Mouse (Mus musculus): ENCODE measurements around the gene Clec5a.
"Not testable (repeated sequence)": the region's sequence is repeated elsewhere in the genome, so short reads cannot be mapped to it uniquely, and the experiment has no call there.

The Clec5a gene

DNA sequence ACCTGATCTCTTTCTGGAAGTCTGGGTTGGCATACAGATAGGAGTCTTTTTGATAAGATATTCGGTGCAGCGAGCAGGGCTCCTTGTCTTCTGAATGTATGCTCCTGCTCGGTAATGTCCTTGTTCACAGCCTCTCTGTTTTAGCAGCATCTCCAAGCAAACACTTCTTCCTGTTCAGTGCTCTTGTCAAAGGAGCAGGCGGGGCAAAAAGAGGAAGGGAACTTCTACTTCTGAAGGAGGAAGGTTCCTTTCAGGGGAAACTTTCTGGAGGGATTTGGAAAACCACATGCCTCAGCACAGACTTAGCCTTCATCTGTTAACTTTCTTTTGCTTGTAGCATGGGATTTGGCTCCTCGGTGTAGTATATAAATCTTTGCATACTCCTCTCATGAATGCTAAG is at the start of gene Clec5a:
TSS of gene Clec5a (minus strand) at position 177 of the 400 bp plus-strand sequence.
- no peak for DNase-seq

GRCm38 (mm10) chr6:40634640-40635071 is 49.0 kb upstream of the Clec5a start:
- DNase-seq, result no peak

- DNase-seq, result no peak
Measured at GRCm38 (mm10) chr6:40628406-40629000, 42.9 kb upstream of the Clec5a start, which contains the start of gene Mgam. TSS of gene Mgam (plus strand) at chr6:40628831.

GRCm38 (mm10) chr6:40626111-40626510 is 40.5 kb upstream of the Clec5a start:
- DNase-seq, result no peak

DNA sequence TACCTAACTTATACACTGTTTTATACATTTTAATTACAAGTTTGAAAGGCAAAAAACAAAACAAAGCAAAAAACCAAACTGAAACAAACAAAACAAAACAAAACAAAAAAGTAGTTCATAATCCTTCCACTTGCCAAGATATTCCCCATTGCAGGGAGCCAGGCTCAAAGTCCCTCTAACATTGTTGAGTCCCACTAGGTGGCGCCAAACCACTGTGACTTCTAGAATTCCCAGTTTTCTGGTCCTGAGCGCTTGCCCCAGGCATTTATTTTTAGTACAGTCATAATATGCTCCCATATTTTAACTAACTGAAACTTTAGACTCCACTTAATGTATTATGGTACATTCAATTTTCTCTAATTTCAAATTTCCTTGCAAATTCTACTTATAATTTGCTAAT is 32.3 kb upstream of the Clec5a start:
- DNase-seq, result peak; percentile 55

- DNase-seq, result no peak
Measured at GRCm38 (mm10) chr6:40613260-40613852, 27.7 kb upstream of the Clec5a start, which contains the start of gene Tas2r138. TSS of gene Tas2r138 (minus strand) at chr6:40613310.

DNA sequence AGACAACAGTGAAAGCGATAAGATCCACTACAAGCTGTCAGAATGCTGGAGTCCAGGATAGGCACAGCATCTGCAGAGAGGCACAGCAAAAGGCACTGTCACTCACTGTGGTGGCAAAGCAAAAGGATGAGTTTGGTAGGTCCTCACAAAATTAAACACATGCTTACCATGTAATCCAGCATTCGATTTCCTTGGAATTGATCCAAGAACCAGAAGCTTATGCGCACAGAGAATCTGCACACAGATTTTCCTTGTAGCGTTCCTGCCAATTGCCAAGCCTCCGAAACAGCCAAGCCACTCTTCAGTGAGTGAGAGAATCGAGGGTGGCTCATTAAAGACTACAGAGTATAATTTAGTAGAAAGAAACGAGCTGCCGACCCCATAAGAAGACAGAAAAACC is 24.6 kb upstream of the Clec5a start:
- DNase-seq, result no peak

GRCm38 (mm10) chr6:40607431-40607830 is 21.8 kb upstream of the Clec5a start:
- DNase-seq, result no peak

GRCm38 (mm10) chr6:40598546-40598945 is 12.9 kb upstream of the Clec5a start:
- not testable (repeated sequence) for DNase-seq

DNA sequence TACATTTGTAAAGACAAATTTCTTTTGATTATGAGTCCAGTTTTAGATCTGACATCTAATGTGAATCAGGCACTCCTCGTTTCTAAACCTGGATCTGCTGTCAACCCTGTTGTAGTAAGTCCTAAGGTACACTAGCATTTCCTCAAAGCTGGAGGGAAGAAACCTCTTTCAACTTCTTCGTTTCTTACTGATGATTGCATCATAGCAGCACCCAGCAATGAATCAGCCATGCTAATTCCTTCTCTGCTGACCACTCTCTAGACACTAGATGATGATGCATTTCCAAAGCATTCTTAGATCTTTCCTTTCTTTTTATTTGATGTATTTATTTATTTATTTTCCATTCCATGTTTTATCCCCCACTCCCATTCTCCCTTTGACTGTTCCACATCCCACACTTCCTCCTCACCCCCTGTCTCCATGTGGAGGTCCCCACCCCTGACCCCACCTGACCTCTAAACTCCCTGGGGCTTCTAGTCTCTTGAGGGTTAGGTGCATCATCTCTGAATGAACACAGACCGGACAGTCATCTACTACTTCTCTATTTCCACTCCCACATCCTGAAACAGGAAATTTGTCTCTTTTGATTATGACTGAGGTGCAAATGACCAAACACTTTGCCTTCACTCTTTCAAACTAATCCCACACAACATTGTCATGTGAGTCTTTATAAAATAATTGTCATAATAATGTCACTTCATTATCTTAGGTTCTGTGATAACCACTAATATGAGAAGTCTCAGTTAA is 9.4 kb upstream of the Clec5a start:
- DNase-seq, result no peak

- DNase-seq, result no peak
Measured at GRCm38 (mm10) chr6:40588346-40588745, 2.7 kb upstream of the Clec5a start.

- DNase-seq, result no peak
Measured at GRCm38 (mm10) chr6:40584336-40584735, 1.3 kb downstream of the Clec5a start.

DNA sequence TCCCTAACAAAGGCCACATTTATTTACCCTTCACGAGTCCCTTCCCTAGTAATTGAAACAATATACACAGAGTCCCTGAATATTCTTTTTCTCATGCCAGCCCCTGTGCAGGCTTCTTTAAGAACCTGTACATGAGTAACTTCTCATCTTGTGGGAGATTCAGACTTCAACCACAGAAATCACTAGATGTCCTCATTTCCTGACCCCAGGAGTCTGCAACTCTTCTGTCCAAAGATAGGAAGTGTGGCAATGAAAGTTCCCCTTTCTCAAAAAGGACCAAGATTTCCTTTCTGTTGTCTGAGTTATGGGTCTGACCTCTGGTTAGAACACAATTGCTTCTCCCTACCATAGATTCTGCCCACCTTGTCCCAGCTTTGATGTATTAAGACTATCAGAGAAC is 9.3 kb downstream of the Clec5a start:
- no peak for DNase-seq

- DNase-seq, result no peak
Measured at GRCm38 (mm10) chr6:40573618-40574017, 12.0 kb downstream of the Clec5a start.

GRCm38 (mm10) chr6:40569187-40569586 is 16.4 kb downstream of the Clec5a start, which contains the start of gene Olfr460:
TSS of gene Olfr460 (plus strand) at chr6:40569487.
- DNase-seq, result no peak

DNA sequence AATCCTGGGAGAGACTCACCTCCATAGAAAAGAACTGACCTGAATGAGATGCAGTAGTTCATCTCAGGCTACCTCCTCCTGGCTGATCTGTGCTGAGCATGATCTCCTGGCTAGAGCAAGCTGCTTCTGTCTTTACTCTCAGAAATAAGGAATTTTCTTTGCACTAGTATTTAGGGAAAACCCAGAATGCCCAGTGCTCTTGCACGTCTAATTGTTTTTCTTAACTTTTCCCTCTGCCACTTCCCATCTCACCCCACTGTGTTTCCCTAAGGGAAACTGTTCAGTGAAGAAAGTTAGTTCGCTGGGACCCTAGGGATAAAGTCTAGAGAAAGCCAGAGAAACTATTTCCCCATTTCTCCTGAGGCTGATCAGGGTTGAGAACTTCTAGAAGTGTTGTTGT is 30.7 kb downstream of the Clec5a start, which contains the start of gene Olfr461:
TSS of gene Olfr461 (minus strand) at position 101 of the 400 bp plus-strand sequence.
- no peak for DNase-seq

- DNase-seq, result no peak
Measured at GRCm38 (mm10) chr6:40544690-40545089, 40.9 kb downstream of the Clec5a start.

All from liver (tissue).